Mouse (Mus musculus): ENCODE measurements around the gene Ddr1.

- TF ChIP-seq CTCF (IDR thresholded peaks at IDR 0.05; ENCODE audit: low read depth, low read length) (no peak), EP300 (IDR thresholded peaks at IDR 0.05; ENCODE audit: insufficient read depth, low read depth, low read length) (no peak), POLR2A (IDR thresholded peaks at IDR 0.05; ENCODE audit: insufficient read depth, low read length) (no peak)
These were observed 22.4 kb downstream of the Ddr1 start for GRCm38 (mm10) chr17:35681986-35682385.

Data from ES-Bruce4 (cell line).